Mouse (Mus musculus) midbrain, embryonic 13.5 days (tissue): ENCODE results near the gene Proca1. TPM values are rescaled to one million over a fixed set of nuclear protein-coding genes. Genes with fewer than 3 reads are reported as not detected.

ENCODE experiments used
- ATAC-seq: fragments of 200-750 bp; cut with Nextera tagmentation; 2 replicates; pipeline ENCODE4 v1.8.0; 2017; ENCODE audit warnings: mild to moderate bottlenecking, moderate TSS enrichment, moderate library complexity
- H3K27ac ChIP-seq: fragments of 300-500 bp; sonication (generic); 2 replicates; pipeline ENCODE4 v1.5.1; 2015; ENCODE audit warnings: inconsistent platforms, mild to moderate bottlenecking, moderate library complexity
- H3K27me3 ChIP-seq: fragments of 300-500 bp; sonication (generic); 2 replicates; pipeline ENCODE4 v1.6.1; 2015; ENCODE audit warnings: mild to moderate bottlenecking, inconsistent platforms
- H3K36me3 ChIP-seq: fragments of 300-500 bp; sonication (generic); 2 replicates; pipeline ENCODE4 v1.6.1; 2015; ENCODE audit warnings: mild to moderate bottlenecking, inconsistent platforms
- H3K4me1 ChIP-seq: fragments of 300-500 bp; sonication (generic); replicated peaks from 2 replicates; pipeline ENCODE4 v1.6.1; 2015; ENCODE audit warnings: inconsistent platforms
- H3K4me2 ChIP-seq: fragments of 300-500 bp; sonication (generic); replicated peaks from 2 replicates; pipeline ENCODE4 v1.6.1; 2015; ENCODE audit warnings: moderate library complexity, mild to moderate bottlenecking, inconsistent platforms
- H3K4me3 ChIP-seq: fragments of 300-500 bp; sonication (generic); replicated peaks from 2 replicates; pipeline ENCODE4 v1.5.1; 2015; ENCODE audit warnings: mild to moderate bottlenecking, inconsistent platforms
- H3K9ac ChIP-seq: fragments of 300-500 bp; sonication (generic); replicated peaks from 2 replicates; pipeline ENCODE4 v1.6.1; 2015; ENCODE audit warnings: mild to moderate bottlenecking, inconsistent platforms
- H3K9me3 ChIP-seq: fragments of 300-500 bp; sonication (generic); 2 replicates; pipeline ENCODE4 v1.6.1; 2016; ENCODE audit warnings: mild to moderate bottlenecking, inconsistent platforms
- WGBS: fragments of 180-500 bp; shearing (Covaris S2); methylation state at CpG from one replicate; pipeline ENCODE4 v1.1.7; 2015; 5-methylcytosine and 5-hydroxymethylcytosine counted together
- polyA plus RNA-seq: library from polyadenylated mRNA; unstranded; fragments of >200 nt; fragmentation: Nextera tagmentation; extraction: Ambion mirVana; gene quantifications from 2 replicates; pipeline ENCODE4 v1.2.1, GENCODE M21; 2015

Proca1 gene
- 0.84 and 2.2 TPM in 2 replicates for polyA plus RNA-seq

DNA sequence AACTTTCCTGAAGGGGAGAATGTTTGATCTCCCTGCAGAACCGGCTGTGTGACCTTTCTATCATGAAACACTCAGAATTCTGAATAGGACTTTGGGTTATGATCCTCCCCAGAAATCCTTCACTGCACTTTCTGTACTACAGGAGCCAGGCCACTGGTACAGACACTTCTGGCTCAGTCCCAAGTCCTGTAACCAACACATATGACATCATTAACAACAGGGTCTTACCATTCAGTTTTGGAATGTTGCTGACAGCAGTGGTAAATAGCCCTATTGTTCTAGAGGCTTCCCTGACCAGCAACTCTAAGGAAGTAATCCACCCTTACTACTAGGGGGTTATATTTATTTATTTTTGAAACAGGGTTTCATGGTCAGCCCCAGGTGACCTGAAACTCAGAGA, at the start of gene Proca1:
TSS of gene Proca1 (plus strand) at position 280 of the 400 bp plus-strand sequence.
- Histone ChIP-seq H3K9me3 (no peaks in the 10 kb centered on the region), H3K4me3 (no peak within 1 kb of the TSS), H3K36me3 (peaks cover 29% of the 10 kb centered on the region), H3K27ac (no peak within 1 kb of the TSS), H3K9ac (no peak within 1 kb of the TSS), H3K27me3 (no peaks in the 10 kb centered on the region), H3K4me1 (peaks cover 26% of the 10 kb centered on the region), H3K4me2 (no peak within 1 kb of the TSS)
- 100% methylated on average over 1 of the region's 1 CpGs for WGBS
- no peak for ATAC-seq

GRCm38 (mm10) chr11:78143520-78143919, 49.7 kb upstream of the Proca1 start:
- 80% methylated on average over 2 of the region's 2 CpGs for WGBS
- ATAC-seq: no peak
- no peak overlapping the region for H3K4me2 ChIP-seq
- H3K9me3 ChIP-seq: no peaks in the 10 kb centered on the region
- H3K4me3 ChIP-seq: no peak overlapping the region
- H3K27ac ChIP-seq: peak overlapping the region; percentile 30; the same call in 1 of the 2 replicates
- peaks cover 55% of the 10 kb centered on the region for H3K36me3 ChIP-seq
- no peaks in the 10 kb centered on the region for H3K27me3 ChIP-seq
- H3K4me1 ChIP-seq: no peaks in the 10 kb centered on the region
- H3K9ac ChIP-seq: no peak overlapping the region

DNA sequence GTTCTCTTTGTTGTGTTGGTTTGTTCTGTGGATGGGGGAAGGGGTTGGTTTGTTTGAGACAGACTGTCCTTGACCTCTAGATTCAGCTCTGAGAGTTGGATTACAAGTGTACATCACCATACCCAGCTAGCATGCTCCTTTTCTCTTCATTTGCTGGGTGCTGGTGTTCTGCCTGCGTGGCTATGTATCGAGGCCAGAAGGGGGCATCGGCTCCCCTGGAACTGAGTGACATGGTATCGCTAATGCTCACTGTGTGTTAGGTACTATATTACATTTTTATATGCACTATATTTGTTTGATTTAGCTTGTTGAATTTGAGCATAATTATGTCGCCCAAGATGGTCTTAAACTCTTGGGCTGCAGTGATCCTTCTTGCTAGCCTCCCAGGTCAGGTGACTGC, 47.0 kb upstream of the Proca1 start:
- Histone ChIP-seq H3K4me1 (no peaks in the 10 kb centered on the region), H3K27me3 (no peaks in the 10 kb centered on the region), H3K36me3 (peaks cover 80% of the 10 kb centered on the region), H3K9ac (no peak overlapping the region), H3K4me2 (no peak overlapping the region), H3K27ac (no peak overlapping the region), H3K9me3 (0 out of 2 replicates have a peak, but pooled peaks cover 3% of the 10 kb centered on the region), H3K4me3 (no peak overlapping the region)
- 90% methylated on average over 5 of the region's 5 CpGs for WGBS
- ATAC-seq: no peak

GRCm38 (mm10) chr11:78146707-78147543, 46.3 kb upstream of the Proca1 start:
- Histone ChIP-seq H3K9me3 (0 out of 2 replicates have a peak, but pooled peaks cover 3% of the 10 kb centered on the region), H3K27me3 (no peaks in the 10 kb centered on the region), H3K4me1 (no peaks in the 10 kb centered on the region), H3K4me2 (no peak overlapping the region), H3K4me3 (no peak overlapping the region), H3K36me3 (peaks cover 83% of the 10 kb centered on the region), H3K9ac (no peak overlapping the region), H3K27ac (no peak overlapping the region)
- 96% methylated on average over 6 of the region's 6 CpGs for WGBS
- no peak for ATAC-seq

DNA sequence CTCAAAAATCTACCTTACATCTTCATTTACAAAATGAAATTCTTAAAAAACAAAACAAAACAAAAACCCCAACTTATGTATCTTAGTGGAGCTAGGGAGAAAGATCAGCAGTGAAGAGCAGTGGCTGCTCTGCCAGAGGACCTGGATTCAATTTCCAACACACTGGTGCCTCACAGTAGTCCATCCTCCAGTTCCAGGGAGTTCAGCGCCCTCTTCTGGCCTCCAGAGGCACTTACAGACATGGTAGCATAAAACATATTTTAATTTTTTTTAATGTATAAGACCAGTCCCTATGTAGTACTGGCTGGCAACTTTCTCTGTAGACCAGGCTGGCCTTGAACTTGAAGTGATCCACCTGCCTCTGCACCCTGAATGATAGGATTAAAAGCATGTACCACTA, 42.0 kb upstream of the Proca1 start:
- Histone ChIP-seq H3K4me3 (no peak overlapping the region), H3K27me3 (no peaks in the 10 kb centered on the region), H3K4me2 (no peak overlapping the region), H3K9ac (no peak overlapping the region), H3K27ac (no peak overlapping the region), H3K9me3 (0 out of 2 replicates have a peak, but pooled peaks cover 3% of the 10 kb centered on the region), H3K36me3 (peaks cover 88% of the 10 kb centered on the region), H3K4me1 (peaks cover 20% of the 10 kb centered on the region; the same call in 1 of the 2 replicates)
- 42% methylated on average over 1 of the region's 1 CpGs for WGBS
- no peak for ATAC-seq

DNA sequence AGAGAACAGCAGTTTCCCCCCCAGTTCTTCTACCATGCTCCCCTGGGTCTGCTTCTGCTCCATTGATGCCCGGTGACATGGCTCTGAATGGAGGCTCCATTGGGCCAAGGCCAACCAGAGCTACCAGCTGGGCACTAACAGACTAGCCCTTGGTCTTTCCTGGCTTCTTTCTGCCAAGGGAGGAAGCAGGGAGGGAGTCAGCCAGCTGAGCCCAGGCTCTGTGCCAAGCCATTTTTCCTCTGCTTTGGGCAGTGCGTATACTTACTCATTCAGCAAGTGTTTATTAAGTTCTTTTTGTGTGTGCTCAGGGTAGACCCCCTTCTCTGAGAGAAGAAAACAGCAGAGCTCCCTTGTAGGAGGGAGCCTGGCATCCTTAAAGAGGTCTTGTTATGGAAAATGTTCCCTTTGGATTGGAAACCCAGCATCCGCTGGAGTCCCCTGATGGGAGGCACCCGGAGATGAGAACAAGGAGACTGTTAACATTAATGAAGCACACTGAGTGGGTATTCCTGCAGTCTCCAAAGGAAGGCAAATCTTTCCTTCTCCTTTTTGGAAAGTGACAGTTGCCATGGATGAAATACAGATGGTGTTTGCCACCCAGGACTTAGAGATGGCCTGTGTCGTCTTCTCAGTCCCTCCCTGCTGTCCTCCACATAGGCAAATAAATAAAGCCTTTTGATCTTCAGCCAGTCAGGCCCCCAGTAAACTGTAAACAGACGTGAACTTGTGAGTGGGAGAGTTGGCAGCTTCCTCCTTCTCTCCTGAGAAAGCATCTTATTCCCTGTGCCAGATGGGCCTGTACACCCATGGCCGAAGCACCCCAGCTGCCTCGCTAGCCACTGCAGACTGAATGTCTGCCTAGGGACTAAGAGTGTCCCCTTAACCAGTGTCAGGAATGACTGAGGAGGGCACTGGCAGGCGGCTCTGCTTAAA, 40.6 kb upstream of the Proca1 start:
- Histone ChIP-seq H3K36me3 (peaks cover 85% of the 10 kb centered on the region), H3K4me2 (no peak overlapping the region)

GRCm38 (mm10) chr11:78153778-78154177, 39.4 kb upstream of the Proca1 start:
- Histone ChIP-seq H3K27ac (peak overlapping the region; percentile 73), H3K4me2 (no peak overlapping the region), H3K9ac (no peak overlapping the region), H3K4me1 (peaks cover 26% of the 10 kb centered on the region; the same call in 1 of the 2 replicates), H3K27me3 (no peaks in the 10 kb centered on the region), H3K4me3 (no peak overlapping the region), H3K9me3 (0 out of 2 replicates have a peak, but pooled peaks cover 3% of the 10 kb centered on the region), H3K36me3 (peaks cover 87% of the 10 kb centered on the region)
- ATAC-seq: no peak; the same call in 1 of the 2 replicates
- WGBS: 83% methylated on average over 13 of the region's 13 CpGs

More for the DNA sequence above, 40.6 kb upstream of the Proca1 start:
- ATAC-seq: peak; percentile 72
- Histone ChIP-seq H3K9ac (0 out of 2 replicates have a peak overlapping the region, but pooled peaks have one; percentile 23), H3K9me3 (0 out of 2 replicates have a peak, but pooled peaks cover 3% of the 10 kb centered on the region), H3K27ac (peak overlapping the region; percentile 73), H3K27me3 (no peaks in the 10 kb centered on the region), H3K4me3 (no peak overlapping the region), H3K4me1 (peaks cover 22% of the 10 kb centered on the region; the same call in 1 of the 2 replicates)
- WGBS: 63% methylated on average over 9 of the region's 9 CpGs

GRCm38 (mm10) chr11:78155674-78156073, 37.5 kb upstream of the Proca1 start:
- 83% methylated on average over 5 of the region's 5 CpGs for WGBS
- Histone ChIP-seq H3K9ac (no peak overlapping the region), H3K4me2 (no peak overlapping the region), H3K27ac (no peak overlapping the region), H3K4me1 (peaks cover 33% of the 10 kb centered on the region), H3K9me3 (no peaks in the 10 kb centered on the region), H3K27me3 (no peaks in the 10 kb centered on the region), H3K4me3 (no peak overlapping the region), H3K36me3 (peaks cover 87% of the 10 kb centered on the region)
- no peak for ATAC-seq

DNA sequence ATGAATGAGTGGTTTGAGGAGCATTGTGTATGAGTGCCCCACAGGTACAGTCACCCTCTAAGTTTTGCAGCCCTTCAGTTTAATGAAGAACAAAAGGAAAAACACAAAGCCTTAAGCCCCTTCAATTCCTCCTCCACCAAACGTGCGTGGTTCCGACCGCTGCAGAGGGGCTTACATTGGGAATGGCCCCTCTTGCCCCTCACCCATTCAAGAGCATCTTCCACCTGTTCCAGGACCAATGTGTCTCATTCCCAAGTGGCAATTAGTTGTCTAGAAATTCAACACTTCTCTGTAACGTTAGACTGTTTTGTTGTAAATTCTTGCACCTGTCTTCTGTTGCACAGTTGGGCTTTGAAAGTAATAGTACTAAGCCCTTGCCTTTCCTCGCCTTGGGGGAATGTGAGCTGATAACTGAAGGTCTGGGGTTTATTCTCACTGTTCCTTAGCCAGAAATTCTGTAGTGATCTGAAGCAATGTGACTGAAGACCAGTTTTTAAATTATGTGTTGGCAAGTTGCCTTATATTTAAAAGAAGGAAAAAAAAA, 37.0 kb upstream of the Proca1 start:
- Histone ChIP-seq H3K9me3 (no peaks in the 10 kb centered on the region), H3K9ac (no peak overlapping the region), H3K4me3 (no peak overlapping the region), H3K36me3 (peaks cover 87% of the 10 kb centered on the region), H3K27me3 (no peaks in the 10 kb centered on the region), H3K4me2 (no peak overlapping the region), H3K27ac (no peak overlapping the region; the same call in 1 of the 2 replicates), H3K4me1 (peaks cover 39% of the 10 kb centered on the region)
- 67% methylated on average over 6 of the region's 6 CpGs for WGBS
- ATAC-seq: no peak

- Histone ChIP-seq H3K9ac (no peak overlapping the region), H3K4me1 (peaks cover 43% of the 10 kb centered on the region), H3K27me3 (no peaks in the 10 kb centered on the region), H3K4me2 (no peak overlapping the region), H3K36me3 (peaks cover 84% of the 10 kb centered on the region), H3K9me3 (no peaks in the 10 kb centered on the region), H3K27ac (peak overlapping the region; percentile 44; the same call in 1 of the 2 replicates), H3K4me3 (no peak overlapping the region)
- WGBS: 28% methylated on average over 2 of the region's 2 CpGs
- ATAC-seq: peak; percentile 35
Measured at GRCm38 (mm10) chr11:78159096-78159495, 34.1 kb upstream of the Proca1 start.

GRCm38 (mm10) chr11:78159557-78159956, 33.6 kb upstream of the Proca1 start:
- H3K27ac ChIP-seq: peak overlapping the region; percentile 44; the same call in 1 of the 2 replicates
- H3K4me3 ChIP-seq: no peak overlapping the region
- H3K4me1 ChIP-seq: peaks cover 43% of the 10 kb centered on the region
- ATAC-seq: peak; percentile 13; the same call in 1 of the 2 replicates
- no peak overlapping the region for H3K9ac ChIP-seq
- H3K27me3 ChIP-seq: no peaks in the 10 kb centered on the region
- H3K36me3 ChIP-seq: peaks cover 79% of the 10 kb centered on the region
- 77% methylated on average over 7 of the region's 7 CpGs for WGBS
- no peak overlapping the region for H3K4me2 ChIP-seq
- H3K9me3 ChIP-seq: no peaks in the 10 kb centered on the region
